ENCODE assay signal across 17 mouse cellular contexts in the genomic region with DNA sequence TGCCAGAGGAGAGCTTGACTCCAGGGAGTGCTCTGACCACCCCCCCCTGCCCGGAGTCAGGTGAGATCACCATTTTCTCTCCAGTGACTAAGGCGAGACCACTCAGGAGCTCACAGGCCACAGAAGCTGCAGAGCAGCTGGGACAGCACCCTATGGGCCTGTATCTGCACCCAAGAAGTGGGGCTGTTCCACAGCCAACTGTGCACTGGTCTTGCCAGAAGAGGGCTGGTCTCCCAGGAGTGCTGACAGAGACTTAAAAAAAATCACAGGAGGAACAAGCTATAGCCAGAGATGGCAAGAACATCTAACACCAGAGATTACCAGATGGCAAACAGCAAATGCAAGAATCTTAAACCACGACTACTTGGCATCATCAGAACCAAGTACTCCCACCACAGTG.
"Had no signal": no experiment of that assay in that cellular context is flagged by ENCODE, and none has a peak within 500 bp of the region (broad histone marks: within the 10 kb centered on the region; RNA-seq: fewer than 3 reads in every experiment).

No protein-coding gene starts in this region.

- DNase-seq: gastrocnemius, postnatal 14 days; gastrocnemius, postnatal 36 days; heart, adult 11 months; heart, adult 2 months; heart, postnatal 14 days; heart, postnatal 36 days; kidney, adult 18-20 months; kidney, adult 8-10 months; kidney, postnatal 10 days; kidney, postnatal 25 days; kidney, postnatal 4 days; liver; liver, embryonic 13.5 days had no signal

- ATAC-seq: hindbrain, embryonic 16.5 days; inflammation-experienced regulatory T-cells, adult 6 months; intestine, embryonic 15.5 days; intestine, postnatal 0 days had no signal
